Mouse (Mus musculus): ENCODE measurements around the gene Lama2.

DNA sequence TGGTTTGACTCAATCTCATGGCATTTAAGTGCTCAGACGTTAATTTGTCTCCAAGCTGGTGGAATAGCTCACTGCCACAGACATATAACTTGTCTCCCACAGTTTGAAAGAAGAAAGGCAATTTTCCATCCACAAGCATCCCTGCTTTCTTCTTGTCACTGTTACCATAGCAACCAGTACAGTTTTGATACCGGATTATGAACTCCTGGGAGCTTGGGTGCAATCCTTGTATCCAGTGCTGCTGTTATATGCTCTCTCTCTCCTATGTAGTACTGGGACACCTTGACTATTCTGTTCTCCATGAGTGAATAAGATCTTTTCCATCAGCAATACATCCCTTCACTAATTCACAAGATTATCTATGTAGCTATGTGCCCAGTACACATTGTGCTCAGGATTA is 612.2 kb downstream of the Lama2 start:
- no peak for TF ChIP-seq CTCF (IDR thresholded peaks at IDR 0.05; ENCODE audit: borderline replicate concordance, control insufficient read depth, extremely low read depth, insufficient read depth, low read length, poor library complexity)
- TF ChIP-seq POLR2A (IDR thresholded peaks at IDR 0.05; ENCODE audit: control insufficient read depth, extremely low read depth, insufficient read depth, low read length, poor library complexity): no peak
